Mouse (Mus musculus): ENCODE measurements around the gene Vmn1r158.
"Not testable (repeated sequence)": the region's sequence is repeated elsewhere in the genome, so short reads cannot be mapped to it uniquely, and the experiment has no call there.

Vmn1r158 gene

DNA sequence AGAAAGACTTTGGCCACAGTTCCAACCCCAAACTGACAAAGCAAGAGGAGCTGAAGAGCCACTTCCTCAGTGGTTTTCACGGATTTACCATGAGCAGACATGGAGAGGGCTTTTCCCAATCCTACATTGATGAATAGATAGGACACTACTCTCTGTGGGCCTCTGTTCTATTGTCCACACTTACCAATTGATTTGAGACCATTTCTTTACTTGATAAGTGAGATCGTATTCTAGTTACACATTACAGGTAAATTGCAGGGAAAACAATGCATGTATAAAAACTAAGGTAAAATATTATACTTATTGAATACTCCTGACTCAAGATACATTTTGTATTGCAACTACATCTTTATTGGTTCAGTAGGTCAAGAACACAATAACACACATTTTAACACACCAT lies at the start of gene Vmn1r158:
Gene Vmn1r158, minus strand, starts transcription at position 101 of the 400 bp plus-strand sequence.
- DNase-seq = not testable (repeated sequence)

DNA sequence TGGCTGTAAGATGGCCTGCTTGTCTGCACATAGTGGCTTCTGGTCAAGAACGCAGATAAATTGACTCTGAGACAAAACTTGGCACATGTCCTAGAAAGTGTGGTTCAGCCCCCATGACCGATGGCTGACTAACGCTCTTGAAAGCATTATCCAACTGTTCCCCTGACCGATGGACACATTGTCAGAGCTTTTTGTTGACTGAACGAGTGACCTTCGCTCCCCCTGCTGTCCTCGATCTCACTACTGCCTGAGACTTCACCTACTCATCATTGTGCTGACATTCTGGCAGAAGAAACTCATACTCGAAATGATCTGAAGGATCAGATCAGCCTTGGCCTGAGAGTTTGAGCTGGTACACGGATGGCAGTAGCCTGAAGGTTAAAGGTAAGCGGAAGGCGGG lies 14.6 kb downstream of the Vmn1r158 start:
- DNase-seq = not testable (repeated sequence)

DNA sequence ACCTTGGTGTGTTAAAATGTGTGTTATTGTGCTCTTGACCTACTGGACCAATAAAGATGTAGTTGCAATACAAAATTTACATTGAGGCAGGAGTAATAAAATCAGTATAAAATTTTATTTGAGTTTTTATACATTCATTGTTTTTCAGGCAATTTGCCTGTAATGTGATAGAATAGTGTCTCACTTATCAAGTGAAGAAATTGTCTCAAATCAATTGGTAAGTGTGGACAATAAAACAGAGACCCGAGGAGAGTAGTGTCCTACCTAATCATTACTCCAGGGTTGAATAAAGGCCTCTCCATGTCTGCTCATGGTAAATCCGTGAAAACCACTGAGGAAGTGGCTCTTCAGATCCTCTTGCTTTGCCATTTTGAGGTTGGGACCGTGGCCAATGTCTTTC lies 29.2 kb downstream of the Vmn1r158 start, which contains the start of gene Vmn1r157:
Gene Vmn1r157, plus strand, starts transcription at position 301 of the 400 bp plus-strand sequence.
- not testable (repeated sequence) for DNase-seq
